Mouse (Mus musculus) lung, embryonic 15.5 days (tissue): ENCODE measurements around the gene Tmem160. TPM values are rescaled to one million over a fixed set of nuclear protein-coding genes. Genes with fewer than 3 reads are reported as not detected.

Experiments used
- ATAC-seq: fragments of 200-750 bp; cut with Nextera tagmentation; 2 replicates; pipeline ENCODE4 v1.8.0; 2017; ENCODE audit warnings: moderate number of reproducible peaks, borderline replicate concordance; ENCODE audit not compliant: low FRiP score, low TSS enrichment; ENCODE audit errors: extremely low read depth
- H3K27ac ChIP-seq: fragments of 300-500 bp; sonication (generic); 2 replicates; pipeline ENCODE4 v1.5.1; 2015; ENCODE audit warnings: moderate library complexity, mild to moderate bottlenecking, inconsistent platforms
- H3K27me3 ChIP-seq: fragments of 300-500 bp; sonication (generic); 2 replicates; pipeline ENCODE4 v1.6.1; 2015; ENCODE audit warnings: inconsistent platforms
- H3K36me3 ChIP-seq: fragments of 300-500 bp; sonication (generic); 2 replicates; pipeline ENCODE4 v1.6.1; 2015; ENCODE audit warnings: inconsistent platforms
- H3K4me1 ChIP-seq: fragments of 300-500 bp; sonication (generic); 2 replicates; pipeline ENCODE4 v1.6.1; 2015; ENCODE audit warnings: inconsistent platforms
- H3K4me2 ChIP-seq: fragments of 300-500 bp; sonication (generic); 2 replicates; pipeline ENCODE4 v1.6.1; 2015; ENCODE audit warnings: inconsistent platforms, mild to moderate bottlenecking, moderate library complexity
- H3K4me3 ChIP-seq: fragments of 300-500 bp; sonication (generic); 2 replicates; pipeline ENCODE4 v1.5.1; 2015; ENCODE audit warnings: mild to moderate bottlenecking, inconsistent platforms
- H3K9ac ChIP-seq: fragments of 300-500 bp; sonication (generic); 2 replicates; pipeline ENCODE4 v1.6.1; 2015; ENCODE audit warnings: inconsistent platforms
- H3K9me3 ChIP-seq: fragments of 300-500 bp; sonication (generic); 2 replicates; pipeline ENCODE4 v1.6.1; 2016; ENCODE audit warnings: inconsistent platforms
- WGBS: fragments of 180-500 bp; shearing (Covaris S2); methylation state at CpG from one replicate; pipeline ENCODE4 v1.1.7; 2015; 5-methylcytosine and 5-hydroxymethylcytosine counted together
- polyA plus RNA-seq: library from polyadenylated mRNA; unstranded; fragments of >200 nt; fragmentation: Nextera tagmentation; extraction: Ambion mirVana; gene quantifications from 2 replicates; pipeline ENCODE4 v1.2.1, GENCODE M21; 2015

Tmem160 gene
- polyA plus RNA-seq, 1 experiment from 2014 or later, result 43.2 TPM

DNA sequence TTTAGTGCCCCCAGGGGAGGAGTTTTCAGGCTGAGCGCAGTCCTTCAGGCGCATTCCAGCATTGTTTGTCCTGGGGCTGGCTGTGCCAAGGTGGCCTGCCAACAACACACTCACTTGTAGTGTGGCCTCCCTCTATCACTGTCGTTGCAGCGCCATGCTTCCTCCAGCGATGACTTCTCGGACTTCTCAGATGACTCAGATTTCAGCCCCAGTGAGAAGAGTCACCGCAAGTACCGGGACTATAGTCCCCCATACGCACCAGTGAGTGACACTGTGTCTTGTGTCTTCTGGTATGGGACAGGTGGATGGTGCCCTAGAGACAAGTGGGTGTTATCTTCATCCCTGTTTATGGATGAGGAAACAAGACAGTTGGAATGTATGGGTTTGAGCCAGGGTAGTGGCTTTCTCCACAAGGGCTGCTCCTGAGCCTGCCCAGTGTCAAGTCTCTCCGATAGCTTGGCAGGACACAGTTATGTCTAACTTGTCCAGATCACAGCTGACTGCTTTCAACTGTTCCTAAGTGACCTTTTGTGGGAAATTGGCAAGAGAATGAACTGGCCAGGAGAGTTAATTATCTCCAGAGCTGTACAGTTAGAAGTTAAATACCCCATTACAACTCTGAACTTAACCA, 35.3 kb upstream of the Tmem160 start:
- WGBS, result 74% methylated on average over 10 of the region's 10 CpGs
- Histone ChIP-seq H3K9ac (no peak overlapping the region), H3K27ac (no peak overlapping the region), H3K27me3 (no peaks in the 10 kb centered on the region), H3K36me3 (peaks cover 64% of the 10 kb centered on the region), H3K4me2 (no peak overlapping the region), H3K4me3 (no peak overlapping the region), H3K4me1 (peaks cover 18% of the 10 kb centered on the region), H3K9me3 (no peaks in the 10 kb centered on the region)
- ATAC-seq, result no peak

DNA sequence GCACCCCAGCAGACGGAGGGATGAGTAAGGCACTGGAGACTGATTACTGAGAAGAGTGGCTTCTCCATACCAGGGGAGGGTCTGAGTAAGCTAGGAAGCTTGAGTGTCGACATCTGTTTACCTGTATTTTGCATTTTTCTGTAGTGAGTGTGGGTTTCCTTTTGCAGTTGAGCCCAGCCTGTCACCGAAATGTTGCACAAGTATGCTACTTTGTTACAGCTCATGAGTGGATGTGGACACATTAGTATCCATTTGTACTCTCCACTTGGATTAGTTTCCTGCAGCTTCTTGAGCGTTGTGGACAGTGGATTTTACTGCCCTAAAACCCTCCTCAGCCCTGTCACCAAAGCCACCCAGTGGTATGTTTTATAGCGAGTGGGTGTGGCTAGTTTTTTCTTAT, 33.9 kb upstream of the Tmem160 start:
- 0 out of 2 replicates have a peak, but pooled peaks cover 5% of the 10 kb centered on the region for H3K4me1 ChIP-seq
- no peak overlapping the region for H3K9ac ChIP-seq
- H3K9me3 ChIP-seq, result no peaks in the 10 kb centered on the region
- H3K4me3 ChIP-seq, result no peak overlapping the region
- no peaks in the 10 kb centered on the region for H3K27me3 ChIP-seq
- 83% methylated on average over 5 of the region's 5 CpGs for WGBS
- no peak for ATAC-seq
- H3K36me3 ChIP-seq, result peaks cover 77% of the 10 kb centered on the region
- H3K27ac ChIP-seq, result no peak overlapping the region
- no peak overlapping the region for H3K4me2 ChIP-seq

DNA sequence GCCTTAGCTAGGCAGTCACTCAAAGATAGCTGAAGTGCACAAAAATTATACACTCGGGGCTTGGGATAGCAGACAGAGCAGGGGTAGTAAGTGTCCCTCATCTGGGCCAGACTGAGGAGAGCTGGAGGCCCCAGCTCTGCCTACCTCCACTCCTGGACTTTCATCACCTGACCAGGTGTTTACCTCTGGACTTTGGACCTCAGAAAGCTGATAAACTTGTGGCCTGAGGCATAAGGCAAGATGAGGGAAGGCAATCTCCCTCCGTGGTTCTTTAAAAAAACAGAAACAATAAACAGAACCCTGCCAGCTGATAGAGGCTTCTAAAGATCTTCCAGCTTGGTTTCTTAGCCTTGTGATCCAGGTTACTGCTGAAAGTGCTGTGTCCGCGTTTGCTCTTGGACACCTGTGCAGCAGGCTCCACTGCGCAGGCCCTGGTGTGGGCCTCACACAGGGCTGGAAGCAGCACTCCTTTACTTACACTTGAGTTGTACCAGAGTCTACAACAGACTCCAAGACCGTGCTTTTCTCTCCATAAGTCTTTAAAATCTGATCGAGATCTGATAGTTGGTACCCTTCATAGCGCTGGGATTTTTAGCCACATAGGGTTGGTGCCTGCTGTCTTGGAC, 32.0 kb upstream of the Tmem160 start:
- no peak overlapping the region for H3K9ac ChIP-seq
- H3K9me3 ChIP-seq, result no peaks in the 10 kb centered on the region
- no peak overlapping the region for H3K4me2 ChIP-seq
- 0 out of 2 replicates have a peak, but pooled peaks cover 5% of the 10 kb centered on the region for H3K4me1 ChIP-seq
- no peak for ATAC-seq
- H3K4me3 ChIP-seq, result no peak overlapping the region
- H3K27me3 ChIP-seq, result no peaks in the 10 kb centered on the region
- H3K36me3 ChIP-seq, result peaks cover 92% of the 10 kb centered on the region
- 92% methylated on average over 8 of the region's 8 CpGs for WGBS
- no peak overlapping the region for H3K27ac ChIP-seq

DNA sequence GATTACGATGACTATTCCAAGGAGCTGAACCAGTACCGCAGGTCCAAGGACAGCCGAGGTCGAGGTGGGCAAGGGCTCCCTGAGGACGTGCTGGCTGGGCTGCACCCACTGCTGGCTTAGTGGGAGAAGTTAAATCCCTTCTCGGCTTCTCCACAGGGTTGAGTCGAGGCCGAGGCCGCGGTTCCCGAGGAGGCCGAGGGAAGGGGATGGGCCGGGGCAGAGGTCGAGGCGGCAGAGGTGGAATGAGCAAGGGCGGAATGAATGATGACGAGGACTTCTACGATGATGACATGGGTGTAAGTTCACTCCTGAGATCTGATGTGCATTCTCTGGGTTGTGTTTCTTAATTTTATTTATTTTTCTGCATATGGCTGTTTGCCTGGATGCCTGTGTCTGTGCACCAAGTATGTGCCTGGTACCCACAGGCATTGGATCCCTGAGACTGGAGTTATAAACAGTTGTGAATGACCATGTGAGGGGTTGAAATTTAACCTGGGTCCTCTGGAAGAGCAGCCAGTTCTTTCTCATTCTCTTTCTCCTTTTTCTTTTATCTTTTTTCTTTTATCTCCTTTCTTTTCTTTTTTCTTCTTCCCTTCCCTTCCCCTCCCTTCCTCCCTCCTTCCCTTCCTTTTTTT, 30.2 kb upstream of the Tmem160 start:
- Histone ChIP-seq H3K27me3 (no peaks in the 10 kb centered on the region), H3K9me3 (no peaks in the 10 kb centered on the region), H3K27ac (no peak overlapping the region), H3K36me3 (peaks cover 96% of the 10 kb centered on the region), H3K4me2 (no peak overlapping the region), H3K9ac (no peak overlapping the region), H3K4me3 (no peak overlapping the region), H3K4me1 (0 out of 2 replicates have a peak, but pooled peaks cover 1% of the 10 kb centered on the region)
- ATAC-seq, result no peak
- WGBS, result 79% methylated on average over 18 of the region's 18 CpGs

DNA sequence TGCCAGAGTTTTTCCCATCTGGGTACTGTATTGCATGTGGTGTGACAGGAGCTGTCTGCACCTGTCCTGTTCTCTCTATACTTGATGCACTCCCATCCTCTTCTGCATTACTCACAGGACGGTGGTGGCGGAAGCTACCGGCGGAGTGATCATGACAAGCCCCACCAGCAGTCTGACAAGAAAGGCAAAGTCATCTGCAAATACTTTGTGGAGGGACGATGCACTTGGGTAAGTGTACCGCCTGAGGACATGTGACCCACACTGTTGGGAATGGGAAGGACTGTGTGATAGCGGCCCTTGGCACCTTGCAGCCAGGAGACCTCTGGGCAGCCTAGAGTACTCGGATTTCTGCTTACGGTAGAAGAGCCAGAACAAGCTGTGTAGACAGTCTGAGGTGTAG, 28.8 kb upstream of the Tmem160 start:
- Histone ChIP-seq H3K27ac (no peak overlapping the region), H3K4me3 (no peak overlapping the region), H3K4me2 (no peak overlapping the region), H3K9me3 (no peaks in the 10 kb centered on the region), H3K36me3 (peaks cover 97% of the 10 kb centered on the region), H3K9ac (no peak overlapping the region), H3K27me3 (no peaks in the 10 kb centered on the region), H3K4me1 (no peaks in the 10 kb centered on the region)
- ATAC-seq, result no peak
- WGBS, result 87% methylated on average over 9 of the region's 9 CpGs

DNA sequence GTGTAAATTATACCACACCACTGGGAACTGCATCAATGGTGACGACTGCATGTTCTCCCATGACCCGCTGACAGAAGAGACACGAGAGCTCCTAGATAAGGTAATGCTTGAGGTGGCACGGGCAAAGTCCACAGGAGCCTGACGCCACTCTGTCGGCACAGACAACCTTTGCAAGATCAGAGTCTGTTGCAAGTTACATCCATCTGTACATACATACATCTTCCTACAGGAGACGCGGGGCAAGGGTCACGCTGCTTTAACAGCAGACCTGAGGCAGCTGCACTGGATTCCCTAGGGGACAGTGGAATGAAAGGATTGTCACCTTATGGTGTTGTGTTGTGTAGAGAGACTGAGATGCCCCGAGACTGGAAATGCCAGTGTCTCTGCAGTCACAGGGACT, 26.9 kb upstream of the Tmem160 start:
- no peaks in the 10 kb centered on the region for H3K27me3 ChIP-seq
- no peak overlapping the region for H3K9ac ChIP-seq
- H3K36me3 ChIP-seq, result peaks cover 97% of the 10 kb centered on the region
- no peak overlapping the region for H3K27ac ChIP-seq
- no peaks in the 10 kb centered on the region for H3K9me3 ChIP-seq
- H3K4me1 ChIP-seq, result no peaks in the 10 kb centered on the region
- no peak overlapping the region for H3K4me2 ChIP-seq
- ATAC-seq, result no peak
- 87% methylated on average over 10 of the region's 10 CpGs for WGBS
- no peak overlapping the region for H3K4me3 ChIP-seq

DNA sequence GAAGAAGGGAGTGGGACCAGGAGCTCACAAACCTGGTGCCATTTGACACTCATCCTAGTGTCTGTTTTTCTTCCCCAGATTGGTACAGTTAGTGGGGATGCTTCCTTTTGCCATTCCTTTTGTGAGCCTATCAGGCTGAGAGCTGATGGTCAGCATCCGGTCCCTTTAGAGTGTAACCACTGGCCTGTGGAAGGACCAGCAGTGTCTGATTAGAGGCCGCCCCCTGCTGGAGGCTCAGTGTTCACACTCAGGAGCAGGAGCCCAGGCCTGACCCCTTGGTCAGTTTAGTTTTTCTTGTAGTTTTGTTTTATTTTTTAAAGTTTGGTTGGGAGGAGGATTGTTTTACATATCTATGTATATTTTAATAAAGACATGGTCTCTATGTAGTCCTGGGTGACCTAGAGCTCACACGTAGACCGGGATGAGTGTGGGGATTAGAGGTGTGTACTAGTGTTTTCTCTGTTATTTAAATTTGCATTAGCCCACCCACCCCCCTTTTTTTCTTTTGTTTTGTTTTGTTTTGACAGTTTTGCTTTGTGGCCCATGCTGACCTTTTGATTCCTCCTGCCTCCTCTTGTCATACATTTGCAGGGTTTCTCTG, 26.4 kb upstream of the Tmem160 start:
- Histone ChIP-seq H3K9ac (no peak overlapping the region), H3K4me3 (no peak overlapping the region), H3K9me3 (no peaks in the 10 kb centered on the region), H3K27ac (no peak overlapping the region), H3K4me2 (no peak overlapping the region), H3K36me3 (peaks cover 97% of the 10 kb centered on the region), H3K4me1 (no peaks in the 10 kb centered on the region), H3K27me3 (no peaks in the 10 kb centered on the region)
- ATAC-seq, result peak; percentile 73; the same call in 1 of the 2 replicates
- WGBS, result 60% methylated on average over 4 of the region's 4 CpGs

DNA sequence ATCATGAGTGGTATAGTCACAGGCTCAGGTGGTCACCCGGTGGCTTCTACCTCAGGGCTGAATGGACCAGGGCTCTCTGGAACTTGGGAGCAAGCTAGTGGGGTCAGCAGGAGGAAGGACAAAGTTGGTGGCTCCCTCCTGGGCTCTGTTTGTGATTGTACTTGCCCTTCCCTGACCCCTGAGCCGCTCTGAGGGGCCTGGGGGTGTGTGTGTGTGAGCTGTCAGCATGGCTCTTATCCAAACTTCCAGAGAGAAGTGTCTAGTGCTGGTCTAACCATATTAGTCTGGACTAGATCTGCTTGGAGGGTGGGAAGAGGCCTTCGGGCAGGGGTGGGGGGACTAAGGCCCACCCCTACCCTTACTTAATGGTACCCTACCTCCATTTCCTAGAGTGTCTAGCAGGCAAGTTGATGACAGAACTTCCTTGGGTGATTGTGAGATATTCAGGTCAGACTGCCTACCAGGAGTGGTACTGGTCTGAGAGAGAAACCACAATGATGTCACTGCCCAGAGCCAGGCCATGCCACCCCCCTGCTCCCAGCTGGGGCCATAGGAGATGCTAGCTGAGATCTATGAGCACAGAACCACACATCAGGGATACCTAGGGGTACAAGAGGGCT, 19.1 kb upstream of the Tmem160 start:
- no peak overlapping the region for H3K27ac ChIP-seq
- no peak overlapping the region for H3K4me2 ChIP-seq
- H3K27me3 ChIP-seq, result no peaks in the 10 kb centered on the region
- H3K9me3 ChIP-seq, result no peaks in the 10 kb centered on the region
- WGBS, result 55% methylated on average over 3 of the region's 3 CpGs
- no peak overlapping the region for H3K4me3 ChIP-seq
- no peak overlapping the region for H3K9ac ChIP-seq
- peaks cover 85% of the 10 kb centered on the region for H3K36me3 ChIP-seq
- H3K4me1 ChIP-seq, result no peaks in the 10 kb centered on the region
- no peak for ATAC-seq

DNA sequence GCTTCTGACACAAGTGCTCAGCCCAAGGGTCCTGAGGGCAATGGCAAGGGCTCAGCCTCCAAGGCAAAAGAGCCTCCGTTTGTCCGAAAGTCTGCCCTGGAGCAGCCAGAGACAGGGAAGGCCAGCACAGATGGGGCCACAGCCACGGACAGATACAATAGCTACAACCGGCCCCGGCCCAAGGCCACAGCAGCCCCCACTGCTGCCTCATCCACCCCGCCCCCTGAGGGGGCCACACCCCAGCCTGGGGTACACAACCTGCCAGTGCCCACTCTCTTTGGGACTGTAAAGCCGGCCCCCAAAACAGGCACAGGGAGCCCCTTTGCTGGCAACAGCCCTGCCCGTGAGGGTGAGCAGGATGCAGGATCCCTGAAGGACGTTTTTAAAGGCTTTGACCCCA, 17.5 kb upstream of the Tmem160 start:
- no peaks in the 10 kb centered on the region for H3K9me3 ChIP-seq
- ATAC-seq, result no peak
- H3K27ac ChIP-seq, result no peak overlapping the region
- H3K4me3 ChIP-seq, result no peak overlapping the region
- peaks cover 69% of the 10 kb centered on the region for H3K36me3 ChIP-seq
- no peaks in the 10 kb centered on the region for H3K4me1 ChIP-seq
- no peak overlapping the region for H3K4me2 ChIP-seq
- WGBS, result 83% methylated on average over 9 of the region's 9 CpGs
- H3K27me3 ChIP-seq, result no peaks in the 10 kb centered on the region
- no peak overlapping the region for H3K9ac ChIP-seq

DNA sequence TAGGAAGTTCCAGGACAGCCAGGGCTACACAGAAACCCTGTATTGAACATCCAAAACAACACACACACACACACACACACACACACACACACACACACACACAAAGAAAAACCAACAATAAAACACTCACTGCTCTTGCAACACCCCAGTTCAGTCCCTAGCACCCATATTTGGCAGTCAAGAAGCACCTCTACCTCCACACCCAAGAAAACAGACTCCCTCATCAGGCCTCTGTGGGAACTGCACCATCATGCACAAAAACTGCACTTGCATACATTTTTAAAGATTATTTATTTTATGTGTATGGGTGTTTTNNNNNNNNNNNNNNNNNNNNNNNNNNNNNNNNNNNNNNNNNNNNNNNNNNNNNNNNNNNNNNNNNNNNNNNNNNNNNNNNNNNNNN, 11.3 kb upstream of the Tmem160 start:
- Histone ChIP-seq H3K4me3 (no peak overlapping the region), H3K36me3 (peaks cover 9% of the 10 kb centered on the region), H3K27me3 (no peaks in the 10 kb centered on the region), H3K4me2 (no peak overlapping the region), H3K9ac (no peak overlapping the region), H3K27ac (no peak overlapping the region), H3K4me1 (peaks cover 11% of the 10 kb centered on the region; the same call in 1 of the 2 replicates), H3K9me3 (no peaks in the 10 kb centered on the region)
- ATAC-seq, result no peak

DNA sequence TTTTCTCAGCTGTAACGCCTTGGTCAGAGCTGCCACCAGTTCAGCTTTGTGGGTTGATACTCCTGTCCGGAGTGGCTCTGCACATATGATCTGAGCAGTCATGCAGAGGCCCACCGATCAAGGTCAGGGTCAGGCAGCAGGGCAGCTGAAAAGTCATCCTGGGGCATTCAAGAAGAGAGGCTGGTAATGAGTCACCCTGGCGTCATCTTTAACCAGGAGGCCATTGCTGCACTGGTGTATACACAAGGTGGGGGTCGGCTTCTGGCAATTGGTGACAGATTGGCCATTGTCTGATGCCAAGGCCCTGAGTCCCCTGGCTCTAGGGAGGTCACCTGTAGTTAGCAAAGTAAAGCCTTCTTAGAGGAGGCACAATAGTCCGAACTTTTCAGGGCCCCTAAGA, 923 bp upstream of the Tmem160 start:
- H3K36me3 ChIP-seq, result no peaks in the 10 kb centered on the region
- no peak for ATAC-seq
- no peak overlapping the region for H3K9ac ChIP-seq
- H3K4me1 ChIP-seq, result peaks cover 9% of the 10 kb centered on the region; the same call in 1 of the 2 replicates
- no peaks in the 10 kb centered on the region for H3K27me3 ChIP-seq
- no peak overlapping the region for H3K4me2 ChIP-seq
- no peaks in the 10 kb centered on the region for H3K9me3 ChIP-seq
- H3K27ac ChIP-seq, result no peak overlapping the region
- WGBS, result 77% methylated on average over 6 of the region's 6 CpGs
- H3K4me3 ChIP-seq, result no peak overlapping the region
